12 mouse cellular contexts compared by ENCODE assay signal in genomic region chr15:85464823-85465565, GRCm38 (mm10). TPM values are rescaled to one million over a fixed set of nuclear protein-coding genes. Genes with fewer than 3 reads are reported as not detected.
DNase-seq lines count a peak whose midpoint lies in the region; ATAC-seq lines count a peak whose summit lies in the region.
"Had no signal": no experiment of that assay in that cellular context is flagged by ENCODE, and none has a peak within 500 bp of the region (broad histone marks: within the 10 kb centered on the region; RNA-seq: fewer than 3 reads in every experiment).

No protein-coding gene starts in this region.

- no peaks in the 10 kb centered on the region for H3K4me1 ChIP-seq in kidney, embryonic 14.5 days (ENCODE audit: control insufficient read depth, insufficient read depth, low read length)
- H3K4me1 ChIP-seq in forebrain, embryonic 14.5 days (ENCODE audit: control insufficient read depth, insufficient read depth, low read length): peaks cover 59% of the 10 kb centered on the region
- H3K4me1 ChIP-seq in midbrain, embryonic 13.5 days (replicated peaks): peaks cover 75% of the 10 kb centered on the region

- no peak for ATAC-seq in kidney, embryonic 14.5 days (ENCODE audit: low FRiP score, low TSS enrichment)
- no peak for ATAC-seq in forebrain, embryonic 14.5 days
- ATAC-seq in midbrain, embryonic 13.5 days: no peak

- DNase-seq in kidney, postnatal 14 days: peak; percentile 37
- peak; percentile 70 for DNase-seq in R1 (ENCODE audit: low read depth, low spot score)
- no peak for DNase-seq in forebrain, embryonic 14.5 days (ENCODE audit: low spot score)
- DNase-seq in T-cell, adult 2 months (ENCODE audit: low spot score): no peak
- DNase-seq in cerebellum, postnatal 25 days: no peak
- no peak for DNase-seq in right cerebral cortex, postnatal 14 days
- DNase-seq: cerebellum, adult 9-11 months had no signal

- H3K9ac ChIP-seq in kidney, embryonic 14.5 days (ENCODE audit: low read depth, low read length): no peak overlapping the region
- H3K9ac ChIP-seq in forebrain, embryonic 14.5 days (ENCODE audit: low read length): no peak overlapping the region
- H3K9ac ChIP-seq in midbrain, embryonic 13.5 days (replicated peaks): no peak overlapping the region
- H3K9ac ChIP-seq: heart, embryonic 13.5 days had no signal

- no peaks in the 10 kb centered on the region for H3K9me3 ChIP-seq in kidney, embryonic 14.5 days (ENCODE audit: control insufficient read depth, low read length)
- no peaks in the 10 kb centered on the region for H3K9me3 ChIP-seq in forebrain, embryonic 14.5 days (replicated peaks; ENCODE audit: control insufficient read depth, low read length)
- no peaks in the 10 kb centered on the region for H3K9me3 ChIP-seq in midbrain, embryonic 13.5 days
- H3K9me3 ChIP-seq: G1E; heart, embryonic 13.5 days had no signal

- peaks cover 40% of the 10 kb centered on the region for H3K36me3 ChIP-seq in kidney, embryonic 14.5 days (ENCODE audit: control insufficient read depth, insufficient read depth, low read length)
- H3K36me3 ChIP-seq in forebrain, embryonic 14.5 days (ENCODE audit: control insufficient read depth, insufficient read depth, low read length): peaks cover 41% of the 10 kb centered on the region
- peaks cover 22% of the 10 kb centered on the region for H3K36me3 ChIP-seq in midbrain, embryonic 13.5 days

- H3K4me3 ChIP-seq in kidney, embryonic 14.5 days (ENCODE audit: low read length): no peak overlapping the region
- H3K4me3 ChIP-seq in forebrain, embryonic 14.5 days (ENCODE audit: low read depth, low read length): no peak overlapping the region
- H3K4me3 ChIP-seq in midbrain, embryonic 13.5 days (replicated peaks): no peak overlapping the region
- H3K4me3 ChIP-seq: heart, embryonic 13.5 days had no signal

- H3K27me3 ChIP-seq in kidney, embryonic 14.5 days (ENCODE audit: control insufficient read depth, insufficient read depth, low read length): no peaks in the 10 kb centered on the region
- no peaks in the 10 kb centered on the region for H3K27me3 ChIP-seq in forebrain, embryonic 14.5 days (replicated peaks; ENCODE audit: control insufficient read depth, insufficient read depth, low read length)
- no peaks in the 10 kb centered on the region for H3K27me3 ChIP-seq in midbrain, embryonic 13.5 days

- H3K27ac ChIP-seq in kidney, embryonic 14.5 days (ENCODE audit: low read depth, low read length): no peak overlapping the region
- peak overlapping the region; percentile 59; the same call in 1 of the 2 replicates for H3K27ac ChIP-seq in forebrain, embryonic 14.5 days (ENCODE audit: low read depth, low read length)
- H3K27ac ChIP-seq in midbrain, embryonic 13.5 days: peak overlapping the region; percentile 78
- H3K27ac ChIP-seq: heart, embryonic 13.5 days had no signal

- WGBS in kidney, embryonic 14.5 days: 57% methylated on average over 10 of the region's 10 CpGs
- 22% methylated on average over 10 of the region's 10 CpGs for WGBS in forebrain, embryonic 14.5 days
- WGBS in midbrain, embryonic 13.5 days: 29% methylated on average over 10 of the region's 10 CpGs

- H3K4me2 ChIP-seq in kidney, embryonic 14.5 days (replicated peaks; ENCODE audit: low read depth, low read length): no peak overlapping the region
- no peak overlapping the region for H3K4me2 ChIP-seq in forebrain, embryonic 14.5 days (ENCODE audit: low read length)
- no peak overlapping the region for H3K4me2 ChIP-seq in midbrain, embryonic 13.5 days (replicated peaks)
- H3K4me2 ChIP-seq: heart, embryonic 13.5 days had no signal

RNA-seq across cellular contexts. Expression of gene 7530416G11Rik, which starts 38.0 kb away (rescaled TPM):
- polyA plus RNA-seq in kidney, embryonic 14.5 days (2014; fragmentation: Nextera tagmentation; extraction: Ambion mirVana): not detected in 2 replicates
- not detected in 2 replicates for polyA plus RNA-seq in forebrain, embryonic 14.5 days (2014; fragmentation: Nextera tagmentation; extraction: Ambion mirVana)
- not detected in 2 replicates for polyA plus RNA-seq in midbrain, embryonic 13.5 days (2015; fragmentation: Nextera tagmentation; extraction: Ambion mirVana)
- polyA plus RNA-seq: G1E; heart, embryonic 13.5 days; spleen, adult 2 months had no signal

Comparison
In these comparisons a context has a peak if more than half of its experiments do, and no peak if none do; other contexts are left out.
1. DNase-seq: peak in kidney, postnatal 14 days (single experiment) and R1 (single experiment); none in forebrain, embryonic 14.5 days (single experiment), T-cell, adult 2 months (single experiment), cerebellum, postnatal 25 days (0 of 2) and right cerebral cortex, postnatal 14 days (single experiment).